Mouse (Mus musculus) heart, adult 2 months (tissue): ENCODE results near the gene Col1a1.
A peak's percentile ranks its signal among the peaks of the same experiment; 100 is the strongest.

Experiments
- CTCF ChIP-seq: fragments of 200-600 bp; IDR thresholded peaks from 2 replicates; pipeline ENCODE4 v1.8.1; 2022; ENCODE audit warnings: antibody characterized with exemption, mild to moderate bottlenecking, moderate library complexity
- EP300 ChIP-seq: fragments of 200-500 bp; IDR thresholded peaks from 2 replicates; pipeline ENCODE4 v1.6.1; 2011; ENCODE audit warnings: low read depth, low read length, control low read depth; ENCODE audit not compliant: insufficient read depth
- POLR2A ChIP-seq: fragments of 200-500 bp; IDR thresholded peaks from 2 replicates; pipeline ENCODE4 v1.6.1; 2011; ENCODE audit warnings: mild to moderate bottlenecking, low read depth, low read length, control low read depth; ENCODE audit not compliant: insufficient read depth

GRCm38 (mm10) chr11:94978947-94979346 lies 42.9 kb downstream of the Col1a1 start:
- peak; percentile 98 for TF ChIP-seq EP300
- peak; percentile 88 for TF ChIP-seq POLR2A
- no peak; the same call in 1 of the 2 replicates for TF ChIP-seq CTCF
